Mouse (Mus musculus) cerebellum, postnatal 14 days (tissue): ENCODE data around the gene Tgif2lx1.
"Not testable (repeated sequence)": the region's sequence is repeated elsewhere in the genome, so short reads cannot be mapped to it uniquely, and the experiment has no call there.

ENCODE experiments used
- DNase-seq, 2 experiments: peaks; one replicate each; pipeline ENCODE4 v3.0.0; 2021; ENCODE audit warnings: mixed read lengths in 2 of 2

Tgif2lx1 gene

DNA sequence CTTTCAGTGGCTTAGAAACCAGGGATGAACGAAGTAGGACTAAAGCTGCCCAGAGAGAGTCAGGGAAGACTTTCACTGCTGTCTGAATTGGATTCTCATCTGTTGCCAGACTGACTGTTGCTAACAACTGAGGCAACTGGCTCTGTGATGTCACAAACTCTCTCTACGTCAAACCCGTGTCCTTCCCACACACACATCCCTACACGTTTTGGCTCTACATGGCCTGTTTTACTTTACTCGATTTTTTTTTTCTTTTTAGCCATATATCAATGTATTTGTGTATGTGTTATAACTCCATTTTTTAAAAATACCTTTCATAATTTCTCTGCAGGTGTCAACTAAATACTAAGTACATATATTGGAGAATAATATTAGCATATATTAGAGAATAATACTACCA, at the start of gene Tgif2lx1:
Gene Tgif2lx1 (minus strand): TSS at position 101 of the 400 bp plus-strand sequence.
- DNase-seq: not testable (repeated sequence)
